Mouse (Mus musculus) CH12.LX (cell line): ENCODE measurements around the gene Rmi2. TPM values are rescaled to one million over a fixed set of nuclear protein-coding genes. Genes with fewer than 3 reads are reported as not detected.
A peak's percentile ranks its signal among the peaks of the same experiment; 100 is the strongest.

Experiments
- DNase-seq: peaks from one replicate; pipeline ENCODE4 v3.0.0-alpha.2; 2013; ENCODE audit errors: extremely low read depth
- H3K27ac ChIP-seq: 2 replicates; pipeline ENCODE4 v1.5.1; 2012; ENCODE audit warnings: low read depth, mild to moderate bottlenecking, control low read depth, moderate library complexity; ENCODE audit not compliant: insufficient read depth
- H3K27me3 ChIP-seq: replicated peaks from 2 replicates; pipeline ENCODE3; 2012; ENCODE audit warnings: inconsistent platforms
- H3K36me3 ChIP-seq, 2 experiments: replicated peaks in 1 of 2; 2 replicates each; pipeline versions ENCODE3 to v1.6.1; 2012; ENCODE audit warnings: inconsistent platforms in 1 of 2, low read length in 1 of 2, mild to moderate bottlenecking in 1 of 2, mixed read lengths in 1 of 2, moderate library complexity in 1 of 2; ENCODE audit not compliant: control insufficient read depth in 1 of 2, insufficient read depth in 1 of 2
- H3K4me1 ChIP-seq, 2 experiments: 2 replicates each; pipeline ENCODE4 v1.6.1; 2012; ENCODE audit warnings: inconsistent platforms in 1 of 2, moderate library complexity in 1 of 2; ENCODE audit not compliant: insufficient read depth in 2 of 2, control insufficient read depth in 1 of 2
- H3K4me2 ChIP-seq: 2 replicates; pipeline ENCODE4 v1.6.1; 2012; ENCODE audit warnings: low read depth, mild to moderate bottlenecking, control low read depth; ENCODE audit not compliant: poor library complexity, insufficient read depth, severe bottlenecking
- H3K4me3 ChIP-seq, 3 experiments: fragments of 150-350 bp in 1 of 3; sonication (generic) in 1 of 3; replicated peaks in 1 of 3; 2 replicates each; pipeline versions ENCODE3 to v1.5.1; 2011 to 2012; ENCODE audit warnings: low read depth in 2 of 3, low read length in 2 of 3, mild to moderate bottlenecking in 2 of 3, moderate library complexity in 2 of 3, control low read depth in 1 of 3, improper control_type of control experiment in 1 of 3, inconsistent platforms in 1 of 3, mixed read lengths in 1 of 3; ENCODE audit not compliant: poor library complexity in 1 of 3
- H3K79me2 ChIP-seq: replicated peaks from 2 replicates; pipeline ENCODE4 v1.6.1; 2012; ENCODE audit warnings: mild to moderate bottlenecking, moderate library complexity; ENCODE audit not compliant: control insufficient read depth, poor library complexity, insufficient read depth, severe bottlenecking; ENCODE audit errors: extremely low read depth
- H3K9ac ChIP-seq: 2 replicates; pipeline ENCODE4 v1.6.1; 2012; ENCODE audit warnings: low read depth, mild to moderate bottlenecking, control low read depth, moderate library complexity; ENCODE audit not compliant: insufficient read depth
- H3K9me3 ChIP-seq: replicated peaks from 2 replicates; pipeline ENCODE3; 2012; ENCODE audit warnings: low read length, inconsistent platforms, mixed read lengths
- BHLHE40 ChIP-seq: IDR thresholded peaks from 2 replicates; pipeline ENCODE4 v1.6.1; 2011; ENCODE audit warnings: mild to moderate bottlenecking, low read depth, low read length, improper control_type of control experiment
- CHD1 ChIP-seq: IDR thresholded peaks from 2 replicates; pipeline ENCODE4 v1.6.1; 2012; ENCODE audit warnings: low read depth, low read length, improper control_type of control experiment, inconsistent platforms
- CHD2 ChIP-seq: IDR thresholded peaks from 2 replicates; pipeline ENCODE4 v1.6.1; 2011; ENCODE audit warnings: low read length, improper control_type of control experiment
- CTCF ChIP-seq, 2 experiments: IDR thresholded peaks in 1 of 2; conservative IDR thresholded peaks in 1 of 2; 2 replicates each; pipeline ENCODE4 v1.5.1; 2011 to 2012; ENCODE audit warnings: low read depth in 2 of 2, low read length in 2 of 2, improper control_type of control experiment in 1 of 2, inconsistent platforms in 1 of 2, mild to moderate bottlenecking in 1 of 2, moderate library complexity in 1 of 2
- E2F4 ChIP-seq: IDR thresholded peaks from 2 replicates; pipeline ENCODE4 v1.6.1; 2011; ENCODE audit warnings: low read depth, low read length, improper control_type of control experiment; ENCODE audit not compliant: insufficient replicate concordance
- ELF1 ChIP-seq: IDR thresholded peaks from 2 replicates; pipeline ENCODE4 v1.6.1; 2014; ENCODE audit warnings: low read depth, mild to moderate bottlenecking, inconsistent platforms, low read length, improper control_type of control experiment
- EP300 ChIP-seq: IDR thresholded peaks from 2 replicates; pipeline ENCODE4 v1.6.1; 2011; ENCODE audit warnings: low read length, improper control_type of control experiment
- ETS1 ChIP-seq: conservative IDR thresholded peaks from 2 replicates; pipeline ENCODE4 v1.6.1; 2012; ENCODE audit warnings: low read depth, mild to moderate bottlenecking, inconsistent platforms, low read length, improper control_type of control experiment, moderate library complexity
- GABPA ChIP-seq: IDR thresholded peaks from 2 replicates; pipeline ENCODE4 v1.6.1; 2012; ENCODE audit warnings: low read depth, low read length, improper control_type of control experiment, inconsistent platforms; ENCODE audit not compliant: insufficient replicate concordance
- HCFC1 ChIP-seq: IDR thresholded peaks from 2 replicates; pipeline ENCODE4 v1.6.1; 2012; ENCODE audit warnings: low read depth, mild to moderate bottlenecking, inconsistent platforms, low read length, improper control_type of control experiment
- IRF4 ChIP-seq: IDR thresholded peaks from 2 replicates; pipeline ENCODE4 v1.6.1; 2014; ENCODE audit warnings: low read depth, mild to moderate bottlenecking, inconsistent platforms, low read length, improper control_type of control experiment
- JUN ChIP-seq: IDR thresholded peaks from 2 replicates; pipeline ENCODE4 v1.6.1; 2011; ENCODE audit warnings: low read depth, mild to moderate bottlenecking, low read length, improper control_type of control experiment, moderate library complexity; ENCODE audit not compliant: insufficient read depth
- JUND ChIP-seq: conservative IDR thresholded peaks from 2 replicates; pipeline ENCODE4 v1.6.1; 2011; ENCODE audit warnings: low read depth, low read length, improper control_type of control experiment
- KAT2A ChIP-seq: IDR thresholded peaks from 2 replicates; pipeline ENCODE4 v1.6.1; 2012; ENCODE audit warnings: low read length, improper control_type of control experiment, inconsistent platforms; ENCODE audit not compliant: insufficient replicate concordance
- MAFK ChIP-seq: IDR thresholded peaks from 2 replicates; pipeline ENCODE4 v1.6.1; 2011; ENCODE audit warnings: low read length, improper control_type of control experiment; ENCODE audit not compliant: insufficient replicate concordance
- MAX ChIP-seq: IDR thresholded peaks from 2 replicates; pipeline ENCODE4 v1.6.1; 2011; ENCODE audit warnings: low read length, improper control_type of control experiment
- MAZ ChIP-seq: IDR thresholded peaks from 2 replicates; pipeline ENCODE4 v1.6.1; 2012; ENCODE audit warnings: low read depth, mild to moderate bottlenecking, inconsistent platforms, low read length, improper control_type of control experiment, moderate library complexity
- MEF2A ChIP-seq: IDR thresholded peaks from 2 replicates; pipeline ENCODE4 v1.6.1; 2014; ENCODE audit warnings: low read depth, mild to moderate bottlenecking, inconsistent platforms, low read length, improper control_type of control experiment, borderline replicate concordance
- MXI1 ChIP-seq: IDR thresholded peaks from 2 replicates; pipeline ENCODE4 v1.6.1; 2011; ENCODE audit warnings: mild to moderate bottlenecking, low read depth, low read length, improper control_type of control experiment
- MYC ChIP-seq: IDR thresholded peaks from 2 replicates; pipeline ENCODE4 v1.6.1; 2011; ENCODE audit warnings: low read depth, mild to moderate bottlenecking, improper control_type of control experiment, low read length
- NELFE ChIP-seq: IDR thresholded peaks from 2 replicates; pipeline ENCODE4 v1.6.1; 2011; ENCODE audit warnings: low read depth, low read length, improper control_type of control experiment
- NRF1 ChIP-seq: IDR thresholded peaks from 2 replicates; pipeline ENCODE4 v1.6.1; 2014; ENCODE audit warnings: low read depth, mild to moderate bottlenecking, inconsistent platforms, low read length, improper control_type of control experiment, moderate library complexity
- PAX5 ChIP-seq: IDR thresholded peaks from 2 replicates; pipeline ENCODE4 v1.6.1; 2012; ENCODE audit warnings: low read length, inconsistent platforms, mixed read lengths
- POLR2A ChIP-seq: IDR thresholded peaks from 2 replicates; pipeline ENCODE4 v1.6.1; 2011; ENCODE audit warnings: low read depth, mild to moderate bottlenecking, improper control_type of control experiment, low read length
- POLR2AphosphoS2 ChIP-seq: IDR thresholded peaks from 2 replicates; pipeline ENCODE4 v1.6.1; 2011; ENCODE audit warnings: low read depth, low read length, improper control_type of control experiment
- RAD21 ChIP-seq: IDR thresholded peaks from 2 replicates; pipeline ENCODE4 v1.6.1; 2011; ENCODE audit warnings: low read depth, mild to moderate bottlenecking, low read length, improper control_type of control experiment, moderate library complexity
- RCOR1 ChIP-seq: conservative IDR thresholded peaks from 2 replicates; pipeline ENCODE4 v1.6.1; 2012; ENCODE audit warnings: low read depth, mild to moderate bottlenecking, inconsistent platforms, low read length, improper control_type of control experiment
- SIN3A ChIP-seq: IDR thresholded peaks from 2 replicates; pipeline ENCODE4 v1.6.1; 2012; ENCODE audit warnings: low read length, improper control_type of control experiment, inconsistent platforms
- SMC3 ChIP-seq: IDR thresholded peaks from 2 replicates; pipeline ENCODE4 v1.6.1; 2011; ENCODE audit warnings: low read depth, low read length, improper control_type of control experiment
- TBP ChIP-seq: conservative IDR thresholded peaks from 2 replicates; pipeline ENCODE4 v1.6.1; 2011; ENCODE audit warnings: low read depth, low read length, improper control_type of control experiment
- TCF12 ChIP-seq: IDR thresholded peaks from 2 replicates; pipeline ENCODE4 v1.6.1; 2014; ENCODE audit warnings: low read depth, mild to moderate bottlenecking, inconsistent platforms, low read length, improper control_type of control experiment
- UBTF ChIP-seq: IDR thresholded peaks from 2 replicates; pipeline ENCODE4 v1.6.1; 2012; ENCODE audit warnings: low read depth, mild to moderate bottlenecking, inconsistent platforms, low read length, improper control_type of control experiment, moderate library complexity
- USF1 ChIP-seq: IDR thresholded peaks from 2 replicates; pipeline ENCODE4 v1.6.1; 2014; ENCODE audit warnings: low read depth, mild to moderate bottlenecking, inconsistent platforms, low read length, improper control_type of control experiment
- USF2 ChIP-seq: conservative IDR thresholded peaks from 2 replicates; pipeline ENCODE4 v1.6.1; 2011; ENCODE audit warnings: low read depth, low read length, improper control_type of control experiment
- ZC3H11A ChIP-seq: IDR thresholded peaks from 2 replicates; pipeline ENCODE4 v1.6.1; 2012; ENCODE audit warnings: low read depth, mild to moderate bottlenecking, inconsistent platforms, low read length, improper control_type of control experiment
- ZKSCAN1 ChIP-seq: IDR thresholded peaks from 2 replicates; pipeline ENCODE4 v1.6.1; 2012; ENCODE audit warnings: low read depth, inconsistent platforms, low read length, improper control_type of control experiment, borderline replicate concordance
- ZMIZ1 ChIP-seq: IDR thresholded peaks from 2 replicates; pipeline ENCODE4 v1.6.1; 2012; ENCODE audit warnings: low read depth, mild to moderate bottlenecking, inconsistent platforms, low read length, improper control_type of control experiment
- ZNF384 ChIP-seq: IDR thresholded peaks from 2 replicates; pipeline ENCODE4 v1.6.1; 2012; ENCODE audit warnings: low read depth, low read length, improper control_type of control experiment, inconsistent platforms
- dilution Hi-C: fragments of 300-500 bp; cut with MboI; formaldehyde crosslinking; loops from 2 replicates; pipeline ENCODE4 v1.14.3; 2020; ENCODE audit warnings: low sequenced_read_pairs; ENCODE audit not compliant: extremely low pct_unique_long_range_greater_than_20kb, extremely low pct_ligation_motif_present
- in situ Hi-C: fragments of 300-500 bp; cut with MboI; formaldehyde crosslinking; loops from 3 replicates; pipeline ENCODE4 v1.14.3; 2019; ENCODE audit warnings: low sequenced_read_pairs, low pct_ligation_motif_present, low pct_unique_long_range_greater_than_20kb, mixed read lengths
- polyA plus RNA-seq: library from polyadenylated mRNA; unstranded; fragments of >175 nt; gene quantifications from 2 replicates; pipeline ENCODE4 v1.2.1, GENCODE M21; 2012; ENCODE audit warnings: low read depth; ENCODE audit not compliant: insufficient read length
- total RNA-seq, 2 experiments: library from RNA; depleted of rRNA; stranded (reverse); fragments of 300-350 nt in 1 of 2; fragments of >200 nt in 1 of 2; gene quantifications; 2 replicates each; pipeline ENCODE4 v1.2.3; 2012 to 2014

Gene Rmi2
- total and polyA plus RNA-seq, 3 experiments = 6.8 to 13.8 (median 9.3) TPM

GRCm38 (mm10) chr16:10786288-10786687 is 48.6 kb upstream of the Rmi2 start:
- Histone ChIP-seq H3K9ac (peak overlapping the region; percentile 69), H3K9me3 (no peaks in the 10 kb centered on the region), H3K4me2 (peak overlapping the region; percentile 64), H3K4me1 (peaks cover 31 to 49% of the 10 kb centered on the region in 2 experiments), H3K27ac (peak overlapping the region; percentile 81; the same call in 1 of the 2 replicates), H3K79me2 (peaks cover 16% of the 10 kb centered on the region), H3K4me3 (peak overlapping the region; percentile 66 to 84 (median 82)), H3K27me3 (no peaks in the 10 kb centered on the region), H3K36me3 (peaks cover 0 to 21% of the 10 kb centered on the region in 2 experiments)
- TF ChIP-seq ZC3H11A = peak; percentile 83
- TF ChIP-seq BHLHE40 = peak; percentile 89
- peak; percentile 67; the same call in 1 of the 2 replicates for TF ChIP-seq ETS1
- TF ChIP-seq IRF4 = peak; percentile 84
- TF ChIP-seq JUND = peak; percentile 40; the same call in 1 of the 2 replicates
- TF ChIP-seq GABPA = no peak
- no peak for TF ChIP-seq POLR2AphosphoS2
- no peak for TF ChIP-seq PAX5
- TF ChIP-seq MXI1 = peak; percentile 62; the same call in 1 of the 2 replicates
- TF ChIP-seq MAFK = no peak
- no peak for TF ChIP-seq ZNF384
- peak; percentile 66 to 98; a peak in 3 of 4 replicates for TF ChIP-seq CTCF (conservative IDR thresholded peaks at IDR 0.05 in 1 of 2, IDR thresholded peaks at IDR 0.05 in 1 of 2; ENCODE audit: low read depth in 2 of 2, low read length in 2 of 2)
- TF ChIP-seq MAZ = no peak
- TF ChIP-seq TCF12 = peak; percentile 81
- TF ChIP-seq TBP = peak; percentile 36; the same call in 1 of the 2 replicates
- peak; percentile 95 for TF ChIP-seq RAD21
- no peak for TF ChIP-seq CHD2
- peak; percentile 84 for TF ChIP-seq MAX
- peak; percentile 60; the same call in 1 of the 2 replicates for TF ChIP-seq ELF1
- TF ChIP-seq E2F4 = no peak
- TF ChIP-seq CHD1 = no peak
- no peak for TF ChIP-seq USF2
- TF ChIP-seq NELFE = peak; percentile 54; the same call in 1 of the 2 replicates
- TF ChIP-seq EP300 = no peak
- TF ChIP-seq NRF1 = 0 out of 2 replicates have a peak, but pooled peaks have one; percentile 24
- peak; percentile 56; the same call in 1 of the 2 replicates for TF ChIP-seq POLR2A
- no peak for TF ChIP-seq JUN
- peak; percentile 44; the same call in 1 of the 2 replicates for TF ChIP-seq MEF2A
- TF ChIP-seq UBTF = no peak
- no peak for TF ChIP-seq RCOR1
- TF ChIP-seq ZKSCAN1 = no peak
- peak; percentile 94 for TF ChIP-seq MYC
- TF ChIP-seq USF1 = no peak
- no peak for TF ChIP-seq HCFC1
- TF ChIP-seq KAT2A = no peak
- no peak; the same call in 1 of the 2 replicates for TF ChIP-seq ZMIZ1
- peak; percentile 94 for TF ChIP-seq SMC3
- peak; percentile 77 for TF ChIP-seq SIN3A
- peak; percentile 98 for DNase-seq
- in situ Hi-C loops = loop anchor here (5.0 kb wide), 2 partner anchors 119 to 214 kb away; no protein-coding TSS in a partner anchor
- dilution Hi-C loops = no loop called here
